Mouse (Mus musculus) heart, adult 11 months (tissue): Measurements from ENCODE around the gene Cd84.
"Not testable (repeated sequence)": the region's sequence is repeated elsewhere in the genome, so short reads cannot be mapped to it uniquely, and the experiment has no call there.

Experiments used
- DNase-seq: peaks from one replicate; pipeline ENCODE4 v3.0.0; 2022

The Cd84 gene

GRCm38 (mm10) chr1:171839488-171839887 lies at the start of gene Cd84:
Cd84 (plus strand) TSS chr1:171839697.
- DNase-seq = no peak

DNA sequence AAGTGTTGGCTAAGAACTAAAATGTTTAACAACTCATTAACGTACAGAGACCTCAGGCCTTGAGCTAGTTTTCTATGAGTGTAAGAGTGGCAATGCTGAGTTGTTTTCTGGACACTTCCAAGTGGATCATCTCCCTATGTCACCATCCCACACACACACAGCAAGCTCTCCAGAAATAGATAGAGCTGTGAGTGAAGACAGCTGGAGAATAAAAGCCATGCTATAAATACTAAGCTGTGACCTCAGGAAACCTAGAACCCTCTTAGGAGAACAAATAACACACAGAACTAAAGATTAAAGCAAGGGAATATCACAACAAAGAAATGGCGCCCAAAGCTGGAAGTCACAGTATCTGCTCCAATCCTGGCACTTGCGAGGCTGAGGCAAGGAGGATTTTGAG lies 48.0 kb upstream of the Cd84 start:
- peak; percentile 68 for DNase-seq

- DNase-seq = peak; percentile 71
Measured at GRCm38 (mm10) chr1:171796185-171796584, 43.3 kb upstream of the Cd84 start.

DNA sequence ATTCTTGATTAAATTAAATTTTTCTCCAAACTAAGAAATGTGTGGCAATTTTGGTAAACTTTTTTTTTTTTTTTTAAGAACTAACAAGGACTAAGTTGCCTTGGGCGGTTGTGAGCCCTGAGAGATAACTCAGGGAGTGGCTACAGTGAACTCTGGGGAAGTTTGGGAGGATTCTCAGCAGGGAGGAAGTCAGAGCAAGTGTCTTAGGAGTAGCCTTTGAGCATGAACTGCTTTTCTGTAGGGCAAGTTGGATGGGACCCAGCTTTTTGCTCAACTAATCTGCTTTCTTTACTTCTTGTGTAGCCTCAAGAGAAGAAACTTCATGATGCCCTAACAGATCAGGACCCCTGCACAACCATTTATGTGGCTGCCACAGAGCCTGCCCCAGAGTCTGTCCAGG lies 41.7 kb upstream of the Cd84 start:
- peak; percentile 18 for DNase-seq

DNA sequence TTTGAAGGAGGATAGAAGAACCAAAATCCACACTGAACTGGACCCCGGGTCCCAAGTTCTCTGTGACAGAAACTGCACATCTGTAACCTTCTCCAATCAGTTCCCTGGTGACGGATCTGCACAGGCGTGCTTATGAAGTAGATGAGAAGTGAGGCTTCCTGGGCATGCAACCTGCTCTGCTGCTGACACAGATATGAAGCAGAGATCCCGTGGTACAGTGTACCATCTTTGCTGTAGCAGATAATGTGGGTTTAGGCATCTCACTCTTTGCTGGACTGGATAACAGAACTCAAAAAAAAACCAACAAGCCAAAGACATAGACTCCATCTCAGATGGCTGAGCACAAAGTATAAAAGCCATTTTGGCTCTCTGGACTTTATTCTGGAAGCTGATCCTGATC lies 39.8 kb upstream of the Cd84 start:
- peak; percentile 49 for DNase-seq

DNA sequence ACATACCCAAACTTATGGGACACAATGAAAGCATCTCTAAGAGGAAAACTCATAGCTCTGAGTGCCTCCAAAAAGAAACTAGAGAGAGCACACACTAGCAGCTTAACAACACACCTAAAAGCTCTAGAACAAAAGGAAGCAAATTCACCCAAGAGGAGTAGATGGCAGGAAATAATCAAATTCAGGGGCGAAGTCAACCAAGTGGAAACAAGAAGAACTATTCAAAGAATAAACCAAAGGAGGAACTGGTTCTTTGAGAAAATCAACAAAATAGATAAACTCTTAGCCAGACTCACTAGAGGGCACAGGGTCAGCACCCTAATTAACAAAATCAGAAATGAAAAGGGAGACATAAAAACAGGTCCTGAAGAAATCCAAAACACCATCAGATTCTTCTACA lies 28.4 kb upstream of the Cd84 start:
- DNase-seq = not testable (repeated sequence)

GRCm38 (mm10) chr1:171815545-171816439 lies 23.7 kb upstream of the Cd84 start:
- peak; percentile 46 for DNase-seq

DNA sequence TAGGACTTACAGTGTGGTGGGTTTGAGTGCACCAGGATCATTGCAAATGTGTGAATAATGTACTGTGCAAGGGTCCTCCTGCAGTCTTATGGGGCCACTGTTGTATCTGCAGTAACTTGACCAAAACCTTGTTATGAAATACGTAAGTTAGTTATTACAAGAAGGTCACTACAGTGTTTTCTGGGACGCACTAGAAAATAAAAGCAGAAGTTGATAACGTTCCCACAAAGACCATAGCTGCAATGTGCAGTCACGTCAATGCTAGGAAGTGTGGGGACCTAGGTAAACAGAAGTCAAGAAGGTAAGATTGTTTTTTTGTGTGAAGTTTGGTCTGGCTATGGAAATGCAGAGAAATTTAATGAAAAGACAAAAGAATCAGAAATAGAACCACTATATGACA lies 22.5 kb upstream of the Cd84 start:
- no peak for DNase-seq

GRCm38 (mm10) chr1:171821331-171821730 lies 18.2 kb upstream of the Cd84 start:
- DNase-seq = peak; percentile 42

- DNase-seq = no peak
Measured at GRCm38 (mm10) chr1:171825462-171825861, 14.0 kb upstream of the Cd84 start.

DNA sequence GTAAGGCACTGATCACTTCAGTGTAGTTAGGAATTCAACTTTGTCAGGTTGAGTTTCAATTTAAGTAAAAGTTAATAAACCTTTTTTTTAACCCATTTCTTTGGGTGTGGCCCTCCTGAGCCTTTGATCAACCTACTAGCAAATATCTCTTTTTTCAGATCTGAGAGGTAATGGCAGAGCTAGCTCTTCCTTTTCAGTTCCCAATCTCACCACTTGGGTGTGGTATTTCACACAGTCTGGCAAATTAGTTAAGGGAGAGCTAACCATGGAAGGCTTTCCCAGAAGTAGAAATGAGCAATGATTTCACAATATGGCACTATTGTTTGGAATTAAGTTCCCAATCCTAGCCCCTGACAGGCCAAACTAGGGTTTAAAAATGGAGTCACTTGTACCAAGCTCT lies 13.3 kb upstream of the Cd84 start:
- no peak for DNase-seq

DNA sequence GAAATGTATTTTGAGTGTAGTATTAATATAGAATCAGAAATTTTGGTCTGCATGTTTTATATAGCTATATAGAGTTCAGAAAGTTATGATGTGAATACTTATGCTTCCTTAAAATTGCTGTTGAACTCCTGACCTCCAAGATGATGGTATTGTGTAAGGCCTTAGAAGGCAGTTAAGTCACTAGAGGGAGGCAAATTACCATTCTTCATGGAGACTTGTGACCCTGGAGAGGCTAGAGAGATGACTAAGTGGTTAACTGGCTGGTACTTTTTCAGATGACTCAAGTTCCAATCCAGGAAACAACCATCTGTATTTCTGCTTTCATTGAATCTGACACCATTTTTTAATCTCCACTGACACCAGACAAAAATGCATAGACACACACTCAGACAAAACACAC lies 11.8 kb upstream of the Cd84 start:
- DNase-seq = no peak

- DNase-seq = peak; percentile 93
Measured at GRCm38 (mm10) chr1:171840450-171841023, 1.0 kb downstream of the Cd84 start.

DNA sequence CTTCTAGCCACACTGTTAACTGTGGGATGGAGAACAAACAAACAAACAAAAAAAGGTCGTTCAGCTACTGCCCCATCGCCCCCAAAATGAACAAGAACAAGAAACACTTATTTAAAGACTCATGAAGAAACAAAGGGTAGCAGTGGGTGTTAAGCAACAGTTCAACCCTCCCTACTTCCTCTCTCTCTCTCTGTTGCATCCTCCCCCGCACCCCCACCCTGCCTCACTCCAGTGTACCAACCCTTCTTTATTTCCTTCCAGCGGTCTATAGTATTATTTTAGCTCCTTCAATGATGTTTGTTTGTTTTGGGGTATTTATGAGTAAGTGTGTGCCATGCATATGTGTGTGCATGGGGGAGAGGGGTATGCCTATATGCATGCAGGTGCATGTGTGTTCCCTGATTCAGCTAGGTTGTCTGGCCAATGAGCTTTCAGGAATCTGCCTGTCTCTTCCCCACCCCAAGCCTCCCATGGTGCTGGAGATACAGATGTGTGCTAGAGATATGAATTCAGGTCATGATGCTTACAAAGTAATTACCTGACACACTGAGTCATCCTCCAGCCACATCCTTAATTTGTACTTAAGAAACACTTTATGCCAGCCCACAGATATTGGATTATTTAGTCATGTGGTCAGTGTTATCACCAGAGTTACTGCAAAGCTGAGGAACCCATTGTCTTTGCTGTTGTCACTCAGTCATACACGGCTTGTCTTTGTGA lies 5.7 kb downstream of the Cd84 start:
- DNase-seq = peak; percentile 88

GRCm38 (mm10) chr1:171848201-171848600 lies 8.7 kb downstream of the Cd84 start:
- no peak for DNase-seq

DNA sequence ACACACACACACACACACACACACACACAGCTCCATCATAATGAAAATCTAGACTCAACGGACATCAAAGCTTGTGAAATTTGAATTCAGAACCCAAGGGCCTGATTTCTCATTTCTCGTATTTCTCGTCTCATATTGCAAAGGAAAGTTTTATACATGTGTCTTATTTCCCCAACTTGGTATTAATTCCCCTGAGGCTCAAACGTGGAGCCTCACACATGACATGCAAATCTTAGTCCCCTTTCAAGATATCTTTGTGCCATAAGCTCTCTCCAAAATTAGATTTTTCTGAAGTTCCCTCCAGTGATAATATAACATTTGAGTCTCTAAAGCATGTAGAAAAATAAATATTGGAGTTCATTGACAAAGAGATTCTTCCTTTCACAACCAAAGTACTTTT lies 9.3 kb downstream of the Cd84 start:
- no peak for DNase-seq

DNA sequence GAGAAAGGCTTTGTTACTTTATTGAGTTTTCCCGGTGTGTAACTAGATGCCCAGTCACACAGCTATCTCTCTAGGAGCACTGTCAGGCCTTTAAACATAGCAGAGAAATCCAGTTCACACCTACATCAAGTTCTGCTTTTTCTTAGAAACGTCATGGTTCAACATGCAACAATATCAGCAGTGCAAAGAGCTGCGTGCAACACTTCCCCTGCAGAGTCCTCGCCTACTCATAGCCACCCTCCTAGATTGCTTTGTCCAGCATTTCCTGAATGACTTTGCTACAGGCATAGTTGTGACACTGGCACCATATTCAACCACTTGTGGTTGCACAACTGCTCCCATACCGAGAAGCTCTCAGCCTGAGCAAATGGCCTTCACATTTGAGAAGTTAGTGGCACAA lies 10.0 kb downstream of the Cd84 start:
- DNase-seq = peak; percentile 96

DNA sequence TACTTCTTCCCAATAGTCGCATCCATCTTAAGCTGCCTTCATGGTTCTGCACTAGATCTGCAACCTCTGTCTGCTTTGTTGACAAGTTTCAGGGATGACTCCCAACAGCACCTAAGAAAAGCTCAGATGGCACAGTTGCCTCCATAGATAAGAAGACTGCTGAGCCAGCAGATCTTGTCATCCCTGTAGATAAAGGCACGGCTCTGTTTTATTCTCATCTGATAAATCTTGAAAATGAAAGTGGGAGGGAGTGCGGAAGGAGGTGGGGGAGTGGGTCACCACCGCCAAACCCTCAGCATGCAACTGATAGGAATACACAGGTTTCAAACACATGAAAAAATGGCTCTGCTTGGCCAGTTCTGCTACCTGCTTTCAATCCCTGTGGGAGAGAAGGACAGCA lies 26.0 kb downstream of the Cd84 start:
- DNase-seq = no peak

DNA sequence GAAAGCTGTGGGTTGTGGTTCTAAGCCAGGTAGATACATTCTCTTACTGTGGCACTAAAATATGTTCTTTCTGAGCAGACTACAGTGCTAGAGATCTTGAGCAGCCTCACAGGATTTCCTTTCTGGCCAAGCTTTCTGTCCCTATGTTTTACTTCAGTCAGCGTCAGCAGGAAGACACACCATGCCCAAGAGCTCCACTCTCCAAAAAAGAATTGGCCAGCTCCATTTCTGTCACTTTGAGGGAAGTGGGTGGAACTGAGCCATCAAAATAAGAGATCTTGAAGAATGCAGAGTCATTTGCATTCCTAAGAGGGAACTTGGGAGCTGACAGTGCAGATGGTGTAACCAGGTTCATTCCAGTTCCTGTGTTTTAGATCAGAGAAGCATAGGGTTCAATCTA lies 47.5 kb downstream of the Cd84 start:
- DNase-seq = peak; percentile 81

- DNase-seq = not testable (repeated sequence)
Measured at GRCm38 (mm10) chr1:171895364-171895763, 55.9 kb downstream of the Cd84 start, which contains the start of gene Gm10521. Gm10521 (plus strand) TSS chr1:171895664.

- no peak for DNase-seq
Measured at GRCm38 (mm10) chr1:171904011-171904410, 64.5 kb downstream of the Cd84 start.

- DNase-seq = no peak
Measured at GRCm38 (mm10) chr1:171915638-171916458, 76.4 kb downstream of the Cd84 start.
